Mouse (Mus musculus): ENCODE measurements around the gene Psmd5.
"Not testable (repeated sequence)": the region's sequence is repeated elsewhere in the genome, so short reads cannot be mapped to it uniquely, and the experiment has no call there.

Psmd5 gene

GRCm38 (mm10) chr2:34895503-34896113 lies 20.8 kb upstream of the Psmd5 start:
- no peak for DNase-seq (ENCODE audit: low spot score)

DNA sequence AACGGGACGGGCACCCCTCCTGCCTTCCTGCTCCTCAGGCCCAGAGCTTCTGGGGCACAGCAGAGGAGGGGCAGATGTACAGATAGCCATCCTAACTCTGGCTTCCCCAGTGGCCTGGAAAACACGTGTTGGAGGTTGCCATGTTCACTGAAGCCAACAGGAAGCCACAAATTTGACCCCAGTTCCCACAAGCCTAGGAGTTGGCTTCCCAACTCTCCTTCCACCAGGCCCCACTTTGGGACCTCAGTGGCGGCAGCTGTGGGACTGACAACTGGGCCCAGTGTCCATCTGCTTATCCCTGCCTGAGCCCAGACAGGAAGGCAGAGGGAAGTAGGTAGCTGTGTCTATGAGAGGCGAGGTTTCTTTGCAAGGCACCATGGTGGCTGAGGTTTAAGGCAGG lies 19.2 kb upstream of the Psmd5 start:
- DNase-seq (ENCODE audit: low spot score), result no peak

DNA sequence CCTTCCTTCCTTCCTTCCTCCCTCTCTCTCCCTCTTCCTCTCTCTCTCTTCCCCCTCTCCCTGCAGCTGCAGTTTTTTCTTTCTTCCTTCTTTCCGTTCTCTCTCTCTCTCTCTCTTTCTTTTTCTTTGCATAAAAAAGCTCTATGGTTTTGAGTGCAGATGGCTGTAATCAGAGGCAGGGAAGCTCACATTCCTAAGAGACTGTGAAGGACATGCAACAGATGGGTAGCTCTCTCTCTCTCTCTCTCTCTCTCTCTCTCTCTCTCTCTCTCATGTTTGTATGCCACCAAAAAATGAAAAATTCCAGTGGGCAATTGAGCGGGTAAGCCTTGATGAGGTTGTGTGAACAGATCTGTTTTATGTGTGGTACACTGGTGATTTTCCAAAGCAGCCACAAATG lies 9.4 kb upstream of the Psmd5 start:
- no peak for DNase-seq (ENCODE audit: low spot score)

DNA sequence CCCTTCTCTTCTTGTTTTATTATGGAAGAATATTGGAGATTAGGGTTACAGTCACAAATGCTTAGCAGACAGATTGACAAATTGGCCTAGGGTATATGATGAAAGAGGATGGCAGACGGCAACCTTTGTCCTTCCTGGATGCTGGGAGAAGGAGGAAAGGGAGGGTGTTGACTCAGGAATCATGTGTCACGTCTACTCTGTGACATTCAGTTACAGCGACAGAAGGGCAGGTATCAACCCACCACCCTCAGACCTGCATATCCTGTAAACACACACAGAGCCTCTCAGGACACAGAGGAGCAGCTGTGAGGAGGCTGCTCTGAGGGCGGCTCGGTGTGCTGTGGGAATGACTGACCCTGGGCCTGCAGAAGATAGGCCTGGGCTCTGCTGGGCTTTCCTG lies 8.4 kb upstream of the Psmd5 start:
- DNase-seq (ENCODE audit: low spot score), result no peak

GRCm38 (mm10) chr2:34882757-34883156 lies 8.0 kb upstream of the Psmd5 start:
- DNase-seq (ENCODE audit: low spot score), result no peak

DNA sequence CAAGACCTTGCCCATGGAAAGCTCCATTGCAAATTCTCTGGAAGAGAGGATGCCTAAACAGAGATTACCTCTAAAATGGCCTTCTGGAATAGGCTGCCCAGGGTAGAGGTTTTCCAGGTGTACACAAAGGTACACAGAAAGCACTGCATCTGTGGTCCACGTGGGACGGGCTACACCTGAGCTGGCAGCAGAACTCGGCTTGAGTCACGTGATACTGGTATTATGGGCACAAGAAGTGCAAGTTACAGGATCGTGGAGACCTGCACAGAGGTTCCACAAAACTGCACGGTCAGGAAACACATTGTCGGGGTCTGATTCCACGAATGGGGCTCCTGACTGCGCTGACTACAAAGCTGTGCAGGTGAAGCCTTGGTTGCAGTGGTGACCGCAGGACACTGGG lies 5.3 kb upstream of the Psmd5 start:
- no peak for DNase-seq (ENCODE audit: low spot score)

DNA sequence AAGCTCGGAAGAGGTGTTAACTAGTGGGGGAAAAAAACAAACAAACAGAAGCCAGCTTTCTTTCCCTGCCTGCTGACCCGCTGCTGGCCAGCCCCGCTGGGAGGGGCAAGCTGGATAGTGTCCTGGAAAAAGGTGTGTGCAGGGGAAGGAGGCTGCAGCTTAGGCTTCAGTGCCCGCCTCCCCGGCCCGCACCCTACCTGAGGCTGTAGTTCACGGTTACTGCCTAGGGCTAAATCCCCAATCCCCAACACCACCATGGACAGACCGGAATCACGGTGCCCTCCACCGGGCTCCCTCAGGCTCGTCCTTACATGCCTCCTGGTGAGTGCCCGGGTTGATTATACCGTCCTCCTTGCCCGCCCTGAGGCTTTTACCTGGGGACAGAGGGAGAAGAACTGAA lies 497 bp downstream of the Psmd5 start, which contains the start of gene Cutal:
TSS of gene Cutal (plus strand) at position 126 of the 400 bp plus-strand sequence.
- no peak for DNase-seq (ENCODE audit: low spot score)

GRCm38 (mm10) chr2:34870520-34871474 lies 4.0 kb downstream of the Psmd5 start:
- DNase-seq (ENCODE audit: low spot score), result peak; percentile 80

- DNase-seq (ENCODE audit: low spot score), result no peak
Observed at GRCm38 (mm10) chr2:34869680-34870079, 5.1 kb downstream of the Psmd5 start.

- DNase-seq (ENCODE audit: low spot score), result no peak
Observed at GRCm38 (mm10) chr2:34857728-34858127, 17.0 kb downstream of the Psmd5 start.

GRCm38 (mm10) chr2:34855265-34855664 lies 19.5 kb downstream of the Psmd5 start:
- DNase-seq (ENCODE audit: low spot score), result no peak

GRCm38 (mm10) chr2:34847702-34848101 lies 27.1 kb downstream of the Psmd5 start:
- DNase-seq (ENCODE audit: low spot score), result no peak

GRCm38 (mm10) chr2:34843211-34843939 lies 31.4 kb downstream of the Psmd5 start:
- no peak for DNase-seq (ENCODE audit: low spot score)

GRCm38 (mm10) chr2:34841706-34842105 lies 33.1 kb downstream of the Psmd5 start:
- DNase-seq (ENCODE audit: low spot score), result no peak

GRCm38 (mm10) chr2:34840143-34840542 lies 34.6 kb downstream of the Psmd5 start:
- DNase-seq (ENCODE audit: low spot score), result not testable (repeated sequence)

GRCm38 (mm10) chr2:34835669-34836068 lies 39.1 kb downstream of the Psmd5 start:
- DNase-seq (ENCODE audit: low spot score), result no peak

DNA sequence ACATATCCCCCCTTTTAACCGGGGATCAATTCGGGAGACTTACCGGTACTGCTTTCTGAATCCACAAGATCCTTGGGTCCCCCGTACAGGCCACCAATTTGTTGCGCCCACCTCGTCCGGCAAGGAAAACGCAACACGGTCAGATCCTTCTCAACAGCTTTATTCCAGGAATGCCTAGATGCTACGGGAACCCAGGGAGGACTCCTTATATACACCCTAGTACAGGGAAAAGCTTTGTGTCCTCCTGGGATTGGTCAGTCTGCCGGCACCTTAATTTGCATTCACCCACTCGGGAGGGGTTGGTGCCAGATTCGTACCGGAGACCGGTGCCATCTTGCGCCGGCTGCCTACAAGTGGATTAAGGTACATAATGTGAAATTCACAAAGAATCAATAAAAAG lies 41.1 kb downstream of the Psmd5 start:
- DNase-seq (ENCODE audit: low spot score), result no peak

DNA sequence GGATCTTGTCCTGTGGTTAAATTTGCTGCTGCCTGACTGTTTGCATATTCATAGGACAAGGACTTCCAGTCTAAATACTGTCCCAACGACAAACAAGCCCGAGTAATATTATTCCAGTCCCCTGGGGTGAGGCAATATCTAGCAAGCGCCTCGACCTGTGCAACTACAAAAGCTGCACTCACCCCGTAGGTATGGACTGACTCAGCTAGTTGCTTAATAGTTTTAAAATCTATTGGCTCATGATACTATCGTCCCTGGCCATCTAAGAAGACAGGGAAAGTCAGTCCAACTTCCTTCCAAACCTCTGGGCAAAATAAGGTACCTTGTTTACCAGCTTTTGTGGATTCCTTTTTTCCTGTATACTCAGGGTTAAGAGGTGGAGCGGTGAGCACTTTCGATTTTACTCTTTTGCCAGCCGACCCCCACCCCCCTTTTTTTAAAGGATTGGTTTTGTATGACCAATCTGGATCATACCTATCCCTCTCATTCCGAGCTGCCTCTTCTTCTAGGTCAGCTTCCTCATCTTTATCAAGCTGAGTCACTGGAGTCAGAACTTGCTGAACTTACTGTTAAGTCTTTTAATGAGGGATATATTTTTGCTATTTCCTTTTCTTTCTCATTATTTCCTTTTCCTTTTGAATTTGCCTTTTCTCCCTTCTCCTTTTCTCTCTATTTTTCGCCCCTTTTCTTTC lies 41.9 kb downstream of the Psmd5 start, which contains the start of gene Gm34653:
TSS of gene Gm34653 (plus strand) at position 242 of the 692 bp plus-strand sequence.
- not testable (repeated sequence) for DNase-seq (ENCODE audit: low spot score)

- DNase-seq (ENCODE audit: low spot score), result not testable (repeated sequence)
Observed at GRCm38 (mm10) chr2:34830066-34830465, 44.7 kb downstream of the Psmd5 start.

DNA sequence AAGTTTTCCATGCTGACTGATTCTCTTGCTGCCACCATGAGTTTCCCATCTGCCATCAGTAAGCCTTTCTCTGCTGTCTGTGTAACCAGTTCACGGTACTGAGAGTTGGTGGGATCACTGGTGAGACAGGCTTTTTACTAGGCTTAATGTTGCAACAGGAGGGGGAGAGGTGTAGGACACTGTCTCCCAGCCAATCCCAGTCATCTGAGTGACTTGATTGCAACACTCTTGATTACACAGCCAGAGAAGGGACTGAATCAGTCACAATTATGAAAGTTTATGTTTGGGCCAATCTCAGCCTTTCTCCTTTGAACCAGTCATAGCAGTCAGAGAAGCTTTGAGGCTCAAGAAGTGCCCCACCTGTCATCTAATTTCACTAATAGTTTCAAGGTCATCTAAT lies 46.7 kb downstream of the Psmd5 start:
- DNase-seq (ENCODE audit: low spot score), result no peak

- no peak for DNase-seq (ENCODE audit: low spot score)
Observed at GRCm38 (mm10) chr2:34827591-34827990, 47.2 kb downstream of the Psmd5 start.

Data from ovary, postnatal 10 days (tissue).